Mouse (Mus musculus): ENCODE results near the gene Mllt1. TPM values are rescaled to one million over a fixed set of nuclear protein-coding genes. Genes with fewer than 3 reads are reported as not detected.

Gene Mllt1
- polyA plus RNA-seq, 1 experiment from 2014 or later: 20.4 TPM

- 72% methylated on average over 5 of the region's 5 CpGs for WGBS
- no peak for ATAC-seq (ENCODE audit: insufficient number of reproducible peaks, insufficient read depth, low FRiP score, low read depth)
- no peaks in the 10 kb centered on the region for H3K36me3 ChIP-seq (ENCODE audit: control insufficient read depth, insufficient read depth, low read length)
- no peak overlapping the region for H3K9ac ChIP-seq (ENCODE audit: low read length)
- H3K9me3 ChIP-seq (ENCODE audit: control insufficient read depth, low read length): no peaks in the 10 kb centered on the region
- H3K27ac ChIP-seq (replicated peaks in 1 of 2; ENCODE audit: control insufficient read depth in 1 of 2, insufficient read depth in 1 of 2, low read depth in 2 of 2, low read length in 2 of 2): no peak overlapping the region
- 0 out of 2 replicates have a peak, but pooled peaks cover under 1% of the 10 kb centered on the region for H3K27me3 ChIP-seq (ENCODE audit: control insufficient read depth, insufficient read depth, low read length)
- H3K4me1 ChIP-seq (ENCODE audit: control insufficient read depth in 2 of 2, insufficient read depth in 2 of 2, low read length in 2 of 2): no peaks in the 10 kb centered on the region
- H3K4me2 ChIP-seq (ENCODE audit: low read length): no peak overlapping the region
- no peak overlapping the region for H3K4me3 ChIP-seq (ENCODE audit: control insufficient read depth in 1 of 2, insufficient read depth in 1 of 2, low read depth in 1 of 2, low read length in 2 of 2)
These were observed 39.6 kb upstream of the Mllt1 start for GRCm38 (mm10) chr17:56974708-56975240.

GRCm38 (mm10) chr17:56973956-56974707 lies 38.9 kb upstream of the Mllt1 start:
- WGBS: 60% methylated on average over 13 of the region's 14 CpGs
- H3K9ac ChIP-seq (ENCODE audit: low read length): no peak overlapping the region
- no peaks in the 10 kb centered on the region for H3K9me3 ChIP-seq (ENCODE audit: control insufficient read depth, low read length)
- no peaks in the 10 kb centered on the region for H3K4me1 ChIP-seq (ENCODE audit: control insufficient read depth in 2 of 2, insufficient read depth in 2 of 2, low read length in 2 of 2)
- H3K27ac ChIP-seq (replicated peaks in 1 of 2; ENCODE audit: control insufficient read depth in 1 of 2, insufficient read depth in 1 of 2, low read depth in 2 of 2, low read length in 2 of 2): no peak overlapping the region
- no peak for ATAC-seq (ENCODE audit: insufficient number of reproducible peaks, insufficient read depth, low FRiP score, low read depth)
- H3K27me3 ChIP-seq (ENCODE audit: control insufficient read depth, insufficient read depth, low read length): peaks cover 6% of the 10 kb centered on the region; the same call in 1 of the 2 replicates
- no peak overlapping the region for H3K4me3 ChIP-seq (ENCODE audit: control insufficient read depth in 1 of 2, insufficient read depth in 1 of 2, low read depth in 1 of 2, low read length in 2 of 2)
- no peaks in the 10 kb centered on the region for H3K36me3 ChIP-seq (ENCODE audit: control insufficient read depth, insufficient read depth, low read length)
- no peak overlapping the region for H3K4me2 ChIP-seq (ENCODE audit: low read length)

- 57% methylated on average over 5 of the region's 5 CpGs for WGBS
- Histone ChIP-seq H3K27me3 (ENCODE audit: control insufficient read depth, insufficient read depth, low read length) (peaks cover 12% of the 10 kb centered on the region; the same call in 1 of the 2 replicates), H3K4me3 (ENCODE audit: control insufficient read depth in 1 of 2, insufficient read depth in 1 of 2, low read depth in 1 of 2, low read length in 2 of 2) (no peak overlapping the region), H3K9me3 (ENCODE audit: control insufficient read depth, low read length) (no peaks in the 10 kb centered on the region), H3K36me3 (ENCODE audit: control insufficient read depth, insufficient read depth, low read length) (no peaks in the 10 kb centered on the region), H3K9ac (ENCODE audit: low read length) (no peak overlapping the region), H3K4me2 (ENCODE audit: low read length) (no peak overlapping the region), H3K27ac (replicated peaks in 1 of 2; ENCODE audit: control insufficient read depth in 1 of 2, insufficient read depth in 1 of 2, low read depth in 2 of 2, low read length in 2 of 2) (no peak overlapping the region), H3K4me1 (ENCODE audit: control insufficient read depth in 2 of 2, insufficient read depth in 2 of 2, low read length in 2 of 2) (no peaks in the 10 kb centered on the region)
- no peak for ATAC-seq (ENCODE audit: insufficient number of reproducible peaks, insufficient read depth, low FRiP score, low read depth)
These were observed 34.9 kb upstream of the Mllt1 start for GRCm38 (mm10) chr17:56970081-56970480.

GRCm38 (mm10) chr17:56969321-56969720 lies 34.1 kb upstream of the Mllt1 start:
- Histone ChIP-seq H3K9ac (ENCODE audit: low read length) (no peak overlapping the region), H3K36me3 (ENCODE audit: control insufficient read depth, insufficient read depth, low read length) (no peaks in the 10 kb centered on the region), H3K4me3 (ENCODE audit: control insufficient read depth in 1 of 2, insufficient read depth in 1 of 2, low read depth in 1 of 2, low read length in 2 of 2) (no peak overlapping the region), H3K9me3 (ENCODE audit: control insufficient read depth, low read length) (no peaks in the 10 kb centered on the region), H3K4me2 (ENCODE audit: low read length) (no peak overlapping the region), H3K4me1 (ENCODE audit: control insufficient read depth in 2 of 2, insufficient read depth in 2 of 2, low read length in 2 of 2) (no peaks in the 10 kb centered on the region), H3K27ac (replicated peaks in 1 of 2; ENCODE audit: control insufficient read depth in 1 of 2, insufficient read depth in 1 of 2, low read depth in 2 of 2, low read length in 2 of 2) (no peak overlapping the region), H3K27me3 (ENCODE audit: control insufficient read depth, insufficient read depth, low read length) (peaks cover 12% of the 10 kb centered on the region; the same call in 1 of the 2 replicates)
- no peak for ATAC-seq (ENCODE audit: insufficient number of reproducible peaks, insufficient read depth, low FRiP score, low read depth)
- 59% methylated on average over 3 of the region's 3 CpGs for WGBS

GRCm38 (mm10) chr17:56963646-56964045 lies 28.4 kb upstream of the Mllt1 start:
- Histone ChIP-seq H3K4me3 (ENCODE audit: control insufficient read depth in 1 of 2, insufficient read depth in 1 of 2, low read depth in 1 of 2, low read length in 2 of 2) (no peak overlapping the region), H3K36me3 (ENCODE audit: control insufficient read depth, insufficient read depth, low read length) (no peaks in the 10 kb centered on the region), H3K27me3 (ENCODE audit: control insufficient read depth, insufficient read depth, low read length) (0 out of 2 replicates have a peak, but pooled peaks cover 5% of the 10 kb centered on the region), H3K4me2 (ENCODE audit: low read length) (no peak overlapping the region), H3K4me1 (ENCODE audit: control insufficient read depth in 2 of 2, insufficient read depth in 2 of 2, low read length in 2 of 2) (no peaks in the 10 kb centered on the region), H3K9ac (ENCODE audit: low read length) (no peak overlapping the region), H3K27ac (replicated peaks in 1 of 2; ENCODE audit: control insufficient read depth in 1 of 2, insufficient read depth in 1 of 2, low read depth in 2 of 2, low read length in 2 of 2) (no peak overlapping the region), H3K9me3 (ENCODE audit: control insufficient read depth, low read length) (no peaks in the 10 kb centered on the region)
- ATAC-seq (ENCODE audit: insufficient number of reproducible peaks, insufficient read depth, low FRiP score, low read depth): no peak
- 67% methylated on average over 6 of the region's 6 CpGs for WGBS

- no peak overlapping the region for H3K4me3 ChIP-seq (ENCODE audit: control insufficient read depth in 1 of 2, insufficient read depth in 1 of 2, low read depth in 1 of 2, low read length in 2 of 2)
- H3K36me3 ChIP-seq (ENCODE audit: control insufficient read depth, insufficient read depth, low read length): no peaks in the 10 kb centered on the region
- ATAC-seq (ENCODE audit: insufficient number of reproducible peaks, insufficient read depth, low FRiP score, low read depth): no peak
- H3K9ac ChIP-seq (ENCODE audit: low read length): no peak overlapping the region
- H3K4me2 ChIP-seq (ENCODE audit: low read length): no peak overlapping the region
- H3K4me1 ChIP-seq (ENCODE audit: control insufficient read depth in 2 of 2, insufficient read depth in 2 of 2, low read length in 2 of 2): no peaks in the 10 kb centered on the region
- 0 out of 2 replicates have a peak, but pooled peaks cover 5% of the 10 kb centered on the region for H3K27me3 ChIP-seq (ENCODE audit: control insufficient read depth, insufficient read depth, low read length)
- no peak overlapping the region for H3K27ac ChIP-seq (replicated peaks in 1 of 2; ENCODE audit: control insufficient read depth in 1 of 2, insufficient read depth in 1 of 2, low read depth in 2 of 2, low read length in 2 of 2)
- no peaks in the 10 kb centered on the region for H3K9me3 ChIP-seq (ENCODE audit: control insufficient read depth, low read length)
- 66% methylated on average over 5 of the region's 5 CpGs for WGBS
These were observed 27.6 kb upstream of the Mllt1 start for GRCm38 (mm10) chr17:56962642-56963405.

GRCm38 (mm10) chr17:56961880-56962279 lies 26.7 kb upstream of the Mllt1 start:
- no peaks in the 10 kb centered on the region for H3K9me3 ChIP-seq (ENCODE audit: control insufficient read depth, low read length)
- H3K27me3 ChIP-seq (ENCODE audit: control insufficient read depth, insufficient read depth, low read length): 0 out of 2 replicates have a peak, but pooled peaks cover 5% of the 10 kb centered on the region
- no peaks in the 10 kb centered on the region for H3K36me3 ChIP-seq (ENCODE audit: control insufficient read depth, insufficient read depth, low read length)
- ATAC-seq (ENCODE audit: insufficient number of reproducible peaks, insufficient read depth, low FRiP score, low read depth): no peak
- no peak overlapping the region for H3K9ac ChIP-seq (ENCODE audit: low read length)
- no peak overlapping the region for H3K4me2 ChIP-seq (ENCODE audit: low read length)
- no peak overlapping the region for H3K4me3 ChIP-seq (ENCODE audit: control insufficient read depth in 1 of 2, insufficient read depth in 1 of 2, low read depth in 1 of 2, low read length in 2 of 2)
- WGBS: 91% methylated on average over 4 of the region's 4 CpGs
- no peak overlapping the region for H3K27ac ChIP-seq (replicated peaks in 1 of 2; ENCODE audit: control insufficient read depth in 1 of 2, insufficient read depth in 1 of 2, low read depth in 2 of 2, low read length in 2 of 2)
- H3K4me1 ChIP-seq (ENCODE audit: control insufficient read depth in 2 of 2, insufficient read depth in 2 of 2, low read length in 2 of 2): no peaks in the 10 kb centered on the region

All from heart, embryonic 14.5 days (tissue).